Mouse (Mus musculus) right cerebral cortex, postnatal 36 days (tissue): ENCODE measurements at regions not wholly inside any gene's neighbourhood (a gene's known extent, or its start where the extent isn't known, plus 50 kb on each side); places are given as distances from the start of the nearest gene placed in this dataset.

ENCODE experiments used
- DNase-seq, 2 experiments: peaks; one replicate each; pipeline ENCODE4 v3.0.0; 2022; ENCODE audit warnings: low spot score in 2 of 2, mixed read lengths in 1 of 2

DNA sequence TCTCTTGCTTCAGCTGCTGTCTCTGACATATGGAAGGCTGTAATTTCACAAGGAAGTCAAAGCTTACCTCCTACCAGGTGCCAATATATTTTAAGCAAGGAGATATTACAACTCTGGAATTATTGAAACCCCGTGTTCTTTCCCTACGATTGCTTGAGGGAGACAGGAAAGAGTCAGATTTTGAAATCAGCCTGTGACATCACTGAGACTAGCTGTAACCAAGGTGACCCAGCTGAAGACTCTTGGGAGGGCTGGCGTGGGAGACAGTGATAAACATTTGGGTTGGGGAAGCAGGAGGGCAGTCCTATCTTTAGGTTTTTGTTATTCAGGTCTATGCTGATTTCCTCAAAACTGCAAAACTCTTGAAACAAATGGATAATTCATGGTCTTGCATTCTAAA lies 518.4 kb upstream of the Id2 start:
- DNase-seq = peak in 1 of 2 experiments; percentile 10

DNA sequence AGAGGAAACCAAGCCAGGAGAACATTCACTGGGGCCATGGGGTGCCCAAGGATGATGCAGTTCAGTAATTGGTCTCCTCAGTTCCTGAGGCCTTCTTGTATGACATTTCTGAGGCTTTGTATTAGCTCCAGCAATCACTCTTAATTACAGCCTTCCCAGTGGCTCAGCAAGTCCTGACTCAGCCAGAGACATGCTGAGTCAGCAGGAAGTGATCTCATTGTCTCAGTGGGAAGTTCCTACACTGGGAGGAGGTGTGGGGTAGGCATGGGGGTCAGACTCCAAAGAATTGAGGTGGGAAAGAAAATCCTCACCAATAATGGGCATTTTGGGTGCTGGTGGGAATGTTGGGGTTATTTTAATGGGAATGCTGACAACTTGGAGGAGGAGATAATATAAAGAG lies 516.5 kb upstream of the Id2 start:
- DNase-seq = no peak

DNA sequence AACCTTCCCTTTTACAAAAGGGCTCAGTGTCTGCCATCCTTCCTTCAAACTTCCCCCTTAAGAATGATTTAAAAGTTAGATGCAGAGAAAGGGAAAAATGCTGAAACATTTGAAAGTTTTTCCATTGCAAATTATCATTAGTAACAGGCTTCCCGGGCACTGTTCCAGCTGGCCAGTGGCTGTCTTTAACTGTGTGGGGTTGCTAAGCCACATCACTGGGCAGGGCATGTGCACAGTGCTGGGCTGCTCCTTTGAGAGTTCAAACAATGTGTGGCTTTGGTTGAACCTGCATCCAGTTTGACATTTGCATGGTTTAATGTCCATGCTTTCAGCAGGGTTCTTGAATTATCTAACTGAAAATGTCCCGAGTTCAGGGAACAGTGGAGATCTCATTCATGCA lies 512.1 kb upstream of the Id2 start:
- no peak for DNase-seq

DNA sequence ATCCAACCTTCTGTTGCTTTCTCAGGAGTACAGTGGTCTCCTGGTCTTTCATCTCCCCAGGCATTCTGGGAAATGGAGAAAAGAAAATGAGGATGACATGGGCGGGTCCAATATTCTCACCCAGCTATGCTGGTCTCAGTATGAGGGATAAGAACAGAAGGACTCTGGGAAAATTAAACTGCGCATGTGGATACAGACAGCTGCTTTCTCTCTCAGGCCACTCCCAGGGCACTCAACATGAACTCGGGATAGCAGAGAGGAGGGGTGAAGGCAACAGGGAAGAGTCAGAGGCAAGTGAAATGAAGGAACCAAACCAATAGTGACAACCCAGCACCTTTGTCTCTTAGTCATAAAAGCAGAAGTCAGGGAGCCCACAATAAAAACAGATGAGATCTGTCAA lies 508.5 kb upstream of the Id2 start:
- no peak for DNase-seq

DNA sequence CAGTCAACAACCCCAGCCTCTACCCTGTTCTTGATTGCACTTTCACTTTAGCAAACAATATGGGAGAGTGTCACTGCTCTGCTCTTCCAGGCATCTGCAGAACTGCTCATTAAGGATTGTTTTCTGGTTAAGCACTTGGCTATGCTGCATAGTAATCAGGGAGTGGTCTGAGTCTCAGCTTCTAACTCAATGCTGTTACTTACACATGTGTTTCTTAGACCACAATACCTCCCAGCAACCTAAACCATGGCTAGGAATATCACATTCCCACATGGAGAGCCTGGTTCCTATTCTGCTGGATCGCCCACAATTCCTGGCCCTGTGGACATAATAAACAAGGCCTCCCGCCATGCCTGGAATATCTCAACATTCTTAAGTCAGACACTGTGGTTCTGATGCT lies 493.3 kb upstream of the Id2 start:
- no peak for DNase-seq

DNA sequence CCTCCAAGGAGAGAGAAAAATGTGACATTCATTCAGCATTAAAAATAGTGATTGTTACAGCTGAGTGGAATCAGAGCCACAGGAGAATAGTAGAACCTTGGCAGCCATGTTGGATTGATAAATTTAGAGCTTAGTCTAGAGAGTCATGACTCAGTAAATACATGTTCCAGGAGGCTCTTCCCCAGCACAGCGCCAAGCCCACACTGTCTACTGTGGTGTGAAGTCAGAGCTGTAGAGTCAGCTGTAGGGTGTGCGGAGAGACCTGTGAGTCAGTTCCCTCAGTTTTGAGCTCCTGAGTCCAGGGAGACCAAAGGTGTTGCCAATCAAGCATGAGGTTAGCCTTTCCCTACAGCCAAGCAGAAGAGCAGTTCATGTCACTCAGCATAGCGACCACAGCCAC lies 488.8 kb upstream of the Id2 start:
- peak in 1 of 2 experiments; percentile 18 for DNase-seq

DNA sequence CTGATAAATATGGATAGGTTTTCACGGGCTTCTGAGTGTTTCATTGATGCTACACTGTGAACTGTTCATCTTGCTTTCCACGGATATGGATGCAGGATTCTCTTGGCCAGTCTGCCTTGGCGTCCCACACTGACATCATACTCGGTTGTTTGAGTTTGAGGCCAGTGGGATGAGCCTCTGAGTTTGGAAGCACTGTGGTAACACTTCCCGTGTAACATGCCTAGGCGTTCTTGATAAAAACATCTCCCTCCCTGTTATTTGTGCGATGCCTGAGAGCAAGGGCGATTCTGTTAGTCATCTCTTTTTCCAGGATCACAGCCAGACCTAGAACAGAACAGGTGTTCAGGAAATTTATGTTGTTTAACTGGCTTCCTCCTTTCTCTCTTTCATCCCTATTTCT lies 482.5 kb upstream of the Id2 start:
- DNase-seq = peak; percentile 16 to 38

DNA sequence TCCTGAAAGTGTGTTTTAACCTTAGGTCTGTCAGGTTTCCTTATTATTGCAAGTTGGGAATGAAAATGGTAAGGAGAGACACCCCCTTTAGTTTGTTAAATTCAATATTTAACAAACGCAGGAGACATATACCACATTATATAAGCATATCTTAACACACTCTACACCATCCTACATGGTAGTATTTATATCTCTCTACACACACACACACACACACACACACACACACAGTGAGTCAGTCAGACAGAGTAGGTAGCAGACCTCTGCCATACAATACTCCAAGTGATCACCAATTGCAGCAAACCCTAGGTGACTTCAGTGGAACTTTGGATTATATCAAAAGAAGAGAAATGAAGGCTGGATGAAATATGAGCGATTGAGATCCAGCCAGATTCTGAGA lies 468.2 kb upstream of the Id2 start:
- DNase-seq = no peak

DNA sequence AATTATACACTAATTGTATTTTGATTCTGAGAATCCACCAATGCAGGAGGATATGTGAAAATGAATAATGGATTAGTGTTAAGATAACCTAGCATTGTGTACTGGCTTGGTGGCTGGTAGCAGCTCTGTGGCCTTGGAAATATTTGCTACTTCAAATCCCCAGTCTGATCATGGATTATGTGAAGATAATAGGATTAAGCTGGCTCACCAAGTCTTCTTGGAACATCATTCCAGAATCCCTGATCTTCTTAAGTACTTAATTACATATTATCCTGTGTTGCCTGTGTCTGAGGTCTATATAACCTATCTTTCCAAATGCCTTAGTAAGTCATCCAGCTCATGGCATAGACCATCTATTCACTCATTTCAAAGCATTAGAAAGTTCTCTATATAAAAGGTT lies 462.7 kb upstream of the Id2 start:
- no peak for DNase-seq

DNA sequence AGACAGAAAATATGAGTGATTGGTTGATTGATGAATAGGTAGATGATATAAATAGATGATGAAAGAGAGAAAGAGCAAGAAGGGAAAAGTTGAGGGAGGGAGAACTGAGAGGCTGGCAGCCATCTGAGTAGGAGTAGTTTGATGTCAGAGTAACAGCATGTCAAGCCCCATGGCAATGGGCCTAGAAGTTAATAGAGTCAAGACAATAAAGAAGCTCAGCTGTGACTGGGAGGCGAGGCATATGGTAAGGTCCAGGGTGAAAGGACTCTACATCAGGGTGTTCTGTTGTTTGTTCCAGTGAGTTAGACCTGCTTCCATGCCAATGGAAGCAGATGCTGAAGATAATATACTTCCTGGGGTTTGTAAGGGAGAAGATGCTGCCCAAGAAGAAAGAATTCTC lies 456.7 kb upstream of the Id2 start:
- no peak for DNase-seq

DNA sequence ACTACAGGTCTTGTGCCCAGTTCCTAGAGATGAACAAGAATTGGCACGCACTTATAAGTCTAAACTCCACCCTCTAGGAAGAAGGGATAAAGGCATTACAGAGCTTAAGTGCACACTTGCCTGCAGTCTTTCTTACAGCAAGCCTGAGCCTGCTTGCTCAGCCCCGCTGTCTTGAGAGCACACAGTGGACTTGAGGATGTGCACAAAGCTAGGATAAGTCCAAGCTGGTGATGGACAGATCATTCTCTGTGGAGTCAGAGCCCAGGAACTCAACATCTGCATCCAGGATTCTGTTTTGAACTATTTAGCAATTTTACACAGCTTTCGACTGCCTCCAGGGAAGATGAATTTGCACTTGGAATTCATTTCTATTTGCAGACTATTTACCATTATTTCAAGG lies 452.8 kb upstream of the Id2 start:
- no peak for DNase-seq

DNA sequence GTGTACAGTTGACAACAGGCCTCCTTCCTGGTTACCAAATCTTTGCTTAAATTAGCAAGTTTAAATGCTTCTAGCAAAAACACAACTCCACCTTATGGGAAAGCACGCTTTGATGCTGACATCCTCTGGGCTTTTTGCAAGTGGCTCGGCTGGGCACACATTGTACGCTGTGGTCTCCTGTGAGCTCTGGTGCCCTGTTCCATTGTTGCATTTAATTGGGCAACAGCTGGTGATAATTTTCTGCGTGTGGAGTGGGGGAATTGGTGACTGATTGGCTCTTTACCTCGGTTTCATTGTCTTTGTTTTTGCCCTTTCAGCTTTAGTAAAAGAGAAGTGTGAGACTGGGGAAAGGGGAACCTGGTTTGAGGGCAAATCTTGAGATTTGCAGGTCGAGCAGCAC lies 447.3 kb upstream of the Id2 start:
- DNase-seq = no peak

DNA sequence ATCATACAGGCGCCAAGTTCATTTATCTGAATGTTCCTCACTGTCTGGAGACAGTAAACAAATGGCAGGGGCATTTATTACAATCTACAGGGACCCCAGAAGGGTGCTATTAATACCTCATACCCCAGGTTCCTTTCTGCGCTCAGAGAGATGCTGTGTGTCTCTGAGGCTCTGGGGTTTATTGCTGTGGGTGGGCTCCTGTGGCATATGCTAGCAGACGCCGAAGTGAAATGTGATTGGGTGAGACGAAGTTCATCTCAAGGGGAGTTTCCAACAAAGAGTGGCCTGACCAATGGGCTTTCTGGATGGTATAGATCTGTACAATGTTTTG lies 437.6 kb upstream of the Id2 start:
- DNase-seq = no peak

DNA sequence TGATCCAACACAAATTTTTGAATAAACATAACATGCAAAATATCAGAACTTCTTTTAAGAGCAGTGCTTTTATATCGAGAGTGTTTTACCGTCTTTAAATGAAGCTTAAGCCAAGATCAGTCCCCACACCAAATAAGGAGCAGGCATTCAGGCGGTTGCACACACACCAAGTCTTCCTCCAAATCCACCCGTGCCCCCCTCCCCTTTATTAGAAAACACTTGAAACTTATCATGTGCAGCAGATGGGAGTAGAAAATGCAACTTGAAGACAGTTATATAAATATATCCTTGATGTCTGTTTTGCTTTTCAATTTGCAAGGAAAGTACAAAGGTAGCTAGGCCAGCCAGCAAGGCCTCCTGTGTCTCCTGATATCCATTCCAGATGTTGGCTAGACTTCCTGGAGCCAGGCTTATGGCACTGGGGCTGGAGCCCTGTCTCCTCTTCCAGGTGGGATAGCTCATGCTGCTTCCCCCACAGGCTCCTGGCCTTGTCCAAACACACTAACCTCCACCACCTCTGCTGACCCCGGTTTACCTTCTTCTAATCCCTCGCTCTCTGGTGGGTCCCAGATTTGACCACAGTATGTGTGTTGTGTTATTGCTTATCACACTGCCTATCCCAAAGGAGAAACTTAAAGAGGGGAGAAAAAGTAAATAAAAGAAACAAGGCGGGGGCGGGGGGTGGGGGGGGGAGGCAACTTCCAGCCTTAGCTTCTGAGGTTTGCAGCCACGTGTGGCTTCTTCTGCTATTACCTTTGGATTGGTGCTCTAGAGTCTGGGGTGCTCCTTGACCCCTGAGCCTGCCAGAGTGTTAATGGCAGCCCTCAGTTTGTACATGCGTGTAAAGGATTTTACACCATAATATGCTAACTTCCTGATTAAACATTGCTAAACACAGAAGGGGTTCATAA lies 437.0 kb upstream of the Id2 start:
- no peak for DNase-seq

DNA sequence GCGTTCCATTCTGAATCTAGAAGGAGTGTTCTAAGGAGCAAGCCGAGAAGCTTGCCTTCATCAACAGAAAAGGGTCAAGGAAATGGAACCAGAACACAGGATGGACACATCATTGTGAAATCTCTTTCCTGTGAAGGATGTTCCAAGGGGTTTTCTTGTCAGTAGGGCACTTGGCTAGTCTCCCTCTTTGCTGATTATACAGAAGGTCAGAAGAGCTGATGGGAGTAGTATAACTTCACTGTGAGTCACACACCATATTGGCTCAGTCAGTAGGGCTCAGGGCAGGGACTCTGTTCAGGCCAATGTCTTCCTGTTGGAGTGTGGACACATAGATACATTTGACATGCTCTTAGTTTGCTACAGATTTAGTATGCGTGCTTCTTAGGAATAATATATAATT lies 433.5 kb upstream of the Id2 start:
- DNase-seq = no peak

DNA sequence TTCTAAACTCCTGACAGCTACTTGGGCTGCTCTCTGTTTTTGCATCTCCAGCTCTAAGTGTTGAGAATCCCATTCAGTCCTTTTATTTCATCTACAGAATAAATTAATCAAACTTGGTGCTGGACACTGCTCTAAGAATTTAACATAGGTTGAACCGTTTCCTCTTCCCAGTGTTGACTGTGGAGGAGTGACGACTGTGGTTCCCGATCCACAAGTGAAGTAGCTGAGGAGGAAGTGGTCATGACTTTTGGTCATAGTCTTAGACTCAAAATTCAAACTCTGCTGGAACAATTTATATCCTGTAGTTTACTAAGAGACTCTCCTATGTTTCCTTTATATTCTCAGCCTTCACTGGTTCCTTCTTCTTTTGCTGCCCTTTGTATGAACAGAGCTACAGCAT lies 432.6 kb upstream of the Id2 start:
- no peak for DNase-seq

DNA sequence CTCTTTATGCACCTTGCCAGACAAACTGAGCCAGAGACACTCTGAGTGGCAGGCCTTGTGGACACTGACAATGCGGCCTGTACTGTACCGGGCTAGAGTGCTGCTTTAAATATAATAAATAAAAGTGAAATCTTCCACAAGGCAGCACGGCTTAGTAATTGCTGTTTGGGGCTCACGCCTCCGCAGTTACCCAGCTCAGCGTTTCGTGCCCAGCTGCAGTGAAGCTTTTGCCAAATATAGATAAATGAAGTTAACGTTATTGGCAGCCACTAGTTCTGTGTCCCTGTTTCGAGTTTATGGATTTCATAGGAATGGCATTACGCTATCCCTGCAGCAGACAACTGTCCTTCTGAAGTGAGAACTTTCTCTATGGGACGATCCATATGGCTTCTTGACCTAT lies 429.7 kb upstream of the Id2 start:
- DNase-seq = peak; percentile 46 to 50

DNA sequence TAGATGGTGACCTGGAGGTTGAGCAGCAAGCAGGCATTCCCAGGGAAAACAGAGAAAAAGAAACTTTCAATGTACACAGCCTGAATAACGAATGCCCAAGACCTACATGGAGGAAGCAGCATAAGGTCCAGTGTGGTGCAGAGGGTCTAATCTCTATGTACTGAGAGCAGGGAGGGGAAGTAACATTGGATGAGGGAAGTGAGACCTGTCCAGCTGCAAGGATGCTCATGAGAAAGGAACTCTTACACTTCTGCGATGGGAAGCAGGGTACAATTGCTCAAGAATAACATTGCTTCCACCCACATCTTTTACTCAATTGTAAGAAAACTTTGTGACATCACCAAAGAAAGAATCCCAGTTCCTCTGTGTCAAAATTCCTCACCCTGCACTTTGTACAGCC lies 419.8 kb upstream of the Id2 start:
- DNase-seq = no peak

DNA sequence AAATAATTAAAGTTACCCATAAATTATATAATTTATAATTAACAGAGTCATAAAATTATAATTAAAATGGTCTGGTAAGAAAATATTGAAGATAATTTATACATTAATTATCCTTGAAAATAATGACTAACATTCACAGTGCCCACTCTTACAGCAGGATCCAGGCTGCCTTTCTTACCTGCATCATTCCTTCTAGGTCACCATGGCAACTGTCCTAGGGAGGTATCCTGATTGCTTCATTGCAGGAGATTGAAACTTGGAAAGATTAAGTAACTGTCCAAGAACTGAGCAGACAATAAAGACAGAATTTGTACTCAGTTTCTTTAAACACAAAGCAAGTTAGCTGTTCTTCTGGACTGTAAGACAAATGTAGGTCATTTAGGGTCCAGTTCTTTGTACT lies 416.7 kb upstream of the Id2 start:
- no peak for DNase-seq

DNA sequence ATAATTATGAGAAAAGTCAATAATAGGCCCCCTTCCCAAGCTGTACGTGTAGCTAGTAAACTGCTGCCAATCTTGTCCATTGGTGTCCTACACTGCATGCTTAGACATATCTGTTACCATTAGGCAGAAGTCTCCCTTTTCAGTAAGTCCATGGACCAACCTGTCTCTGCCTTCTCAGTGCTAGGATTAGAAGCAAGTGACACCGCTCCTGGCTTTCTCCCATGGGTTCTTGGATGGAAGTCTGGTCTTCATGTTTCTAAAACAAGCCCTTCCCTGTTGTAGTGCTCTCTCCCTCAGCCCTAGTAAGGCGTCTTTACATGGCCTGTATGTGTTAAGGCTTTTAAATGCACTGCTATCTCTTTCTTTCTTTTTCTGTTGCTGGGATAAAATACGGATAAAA lies 412.7 kb upstream of the Id2 start:
- DNase-seq = no peak

DNA sequence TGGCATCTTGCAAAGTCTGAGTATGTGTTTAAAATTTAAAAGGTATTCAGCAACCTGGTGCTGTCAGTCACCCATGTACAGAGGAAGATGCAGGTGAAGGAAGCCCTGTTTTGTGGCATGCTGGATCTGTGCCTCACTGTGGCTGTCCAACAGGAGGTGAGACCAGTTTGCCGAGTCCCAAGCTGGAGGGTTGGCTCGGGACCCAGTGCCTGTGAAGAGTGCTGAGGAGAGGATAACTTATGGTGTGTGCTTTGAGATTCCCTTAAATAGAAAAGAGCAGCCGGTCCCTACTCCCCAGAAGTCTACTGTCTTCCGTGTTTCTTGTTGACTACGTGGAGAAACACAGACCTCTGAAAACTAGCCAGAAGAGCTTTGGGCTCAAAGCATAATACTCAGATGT lies 396.3 kb upstream of the Id2 start:
- DNase-seq = no peak

DNA sequence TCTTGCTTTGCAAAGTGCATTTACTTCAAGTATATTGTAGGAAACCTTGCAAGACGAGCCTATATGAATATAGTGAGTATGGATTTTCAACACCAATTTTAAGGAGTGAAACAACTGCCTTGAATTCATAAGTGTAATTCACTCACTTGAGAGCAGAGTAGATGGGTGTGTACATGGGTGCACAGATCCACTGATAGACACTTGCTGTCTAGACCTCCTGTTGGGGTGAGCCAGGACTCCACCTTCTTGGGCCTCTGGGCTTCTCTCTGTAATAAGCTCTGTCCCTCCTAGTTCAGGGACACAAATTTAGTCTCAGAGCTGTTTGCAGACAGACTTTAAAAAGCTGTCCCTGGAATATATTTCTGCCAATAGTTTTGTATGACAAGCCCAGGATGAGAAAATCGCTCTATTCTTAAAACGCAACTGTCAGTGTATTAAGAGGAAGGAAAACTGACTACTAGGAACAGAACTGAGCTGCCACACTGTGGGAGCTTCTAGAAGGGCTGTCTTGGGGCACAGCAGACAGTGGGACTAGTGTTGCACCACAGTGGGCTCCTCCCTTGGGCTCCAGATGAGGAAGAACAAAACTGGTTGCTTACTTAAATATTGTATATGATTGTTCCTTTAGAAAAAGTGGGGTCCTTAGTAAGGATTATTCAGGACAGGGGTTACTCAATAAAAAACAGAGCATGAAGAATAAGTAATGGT lies 395.7 kb upstream of the Id2 start:
- DNase-seq = no peak

DNA sequence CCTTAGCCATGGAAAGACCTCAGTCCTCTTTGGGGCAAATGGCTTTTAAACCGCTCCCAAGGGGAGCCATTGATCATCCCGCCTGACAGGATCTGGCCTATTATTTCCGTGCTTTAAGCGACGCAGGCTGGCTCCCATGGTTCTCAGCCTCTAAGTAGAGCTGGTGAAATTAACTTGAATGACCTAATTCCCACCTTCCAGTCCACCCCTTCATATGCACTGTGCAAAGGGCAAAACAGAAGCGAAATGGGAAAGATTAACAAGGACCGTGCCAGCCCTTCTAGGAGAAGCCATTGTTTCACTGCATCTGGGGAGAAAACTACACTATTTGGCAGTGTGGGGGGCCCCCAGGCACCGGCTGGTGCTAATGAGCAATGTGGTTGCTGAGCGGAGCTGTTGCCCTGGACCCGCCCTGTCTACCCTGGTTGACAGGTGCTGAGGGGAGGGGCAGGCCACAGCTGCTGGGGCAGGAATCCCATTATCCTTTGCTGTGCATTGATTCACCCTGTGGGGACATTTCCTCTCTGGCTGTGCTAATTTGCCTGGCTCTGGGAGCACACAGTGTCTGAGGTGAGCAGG lies 378.3 kb upstream of the Id2 start:
- no peak for DNase-seq
